Mouse (Mus musculus): ENCODE measurements around the gene Aicda. TPM values are rescaled to one million over a fixed set of nuclear protein-coding genes. Genes with fewer than 3 reads are reported as not detected.
"Not testable (repeated sequence)": the region's sequence is repeated elsewhere in the genome, so short reads cannot be mapped to it uniquely, and the experiment has no call there.

The Aicda gene
- polyA plus RNA-seq (2015; fragmentation: Nextera tagmentation; extraction: Ambion mirVana) = 0.33 and 0.54 TPM in 2 replicates

- Histone ChIP-seq H3K9ac (ENCODE audit: low read depth, low read length) (no peak within 1 kb of the TSS), H3K27ac (ENCODE audit: low read depth, low read length) (no peak within 1 kb of the TSS), H3K36me3 (ENCODE audit: control insufficient read depth, insufficient read depth, low read length) (no peaks in the 10 kb centered on the region), H3K4me2 (ENCODE audit: low read length) (no peak within 1 kb of the TSS), H3K27me3 (replicated peaks; ENCODE audit: control insufficient read depth, insufficient read depth, low read length) (no peaks in the 10 kb centered on the region), H3K4me1 (ENCODE audit: control insufficient read depth, insufficient read depth, low read depth, low read length) (no peaks in the 10 kb centered on the region; the same call in 1 of the 2 replicates), H3K9me3 (ENCODE audit: control insufficient read depth, low read length) (no peaks in the 10 kb centered on the region), H3K4me3 (ENCODE audit: low read length) (no peak within 1 kb of the TSS)
- no peak for ATAC-seq
- 55% methylated on average over 9 of the region's 9 CpGs for WGBS
Measured at GRCm38 (mm10) chr6:122553606-122554005, at the start of gene Aicda. TSS of gene Aicda (plus strand) at chr6:122553801.

DNA sequence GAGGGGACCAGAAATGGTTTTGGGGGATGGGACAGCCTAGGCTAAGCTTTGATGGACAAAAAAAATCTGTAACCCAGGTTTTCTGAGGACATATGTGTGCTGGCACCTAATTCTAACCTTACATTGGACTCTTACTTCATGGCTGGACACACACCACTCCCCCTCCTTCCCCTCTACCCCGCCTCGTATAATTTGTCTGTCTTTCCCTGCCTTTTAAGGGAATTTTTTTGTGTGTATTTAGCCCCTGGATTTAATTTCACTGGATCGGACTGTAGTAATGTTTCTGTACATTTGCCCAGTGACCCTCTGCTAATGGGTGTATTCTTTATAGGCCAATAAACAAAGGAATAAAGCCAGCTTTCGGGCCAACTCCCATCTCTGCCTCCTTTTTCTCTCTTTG, 48.6 kb upstream of the Aicda start:
- Histone ChIP-seq H3K4me2 (ENCODE audit: low read length) (no peak overlapping the region), H3K27ac (ENCODE audit: low read depth, low read length) (no peak overlapping the region), H3K4me3 (ENCODE audit: low read length) (no peak overlapping the region), H3K36me3 (ENCODE audit: control insufficient read depth, insufficient read depth, low read length) (no peaks in the 10 kb centered on the region), H3K9me3 (ENCODE audit: control insufficient read depth, low read length) (no peaks in the 10 kb centered on the region), H3K9ac (ENCODE audit: low read depth, low read length) (no peak overlapping the region), H3K4me1 (ENCODE audit: control insufficient read depth, insufficient read depth, low read depth, low read length) (no peaks in the 10 kb centered on the region), H3K27me3 (replicated peaks; ENCODE audit: control insufficient read depth, insufficient read depth, low read length) (no peaks in the 10 kb centered on the region)
- 79% methylated on average over 4 of the region's 4 CpGs for WGBS
- no peak for ATAC-seq

DNA sequence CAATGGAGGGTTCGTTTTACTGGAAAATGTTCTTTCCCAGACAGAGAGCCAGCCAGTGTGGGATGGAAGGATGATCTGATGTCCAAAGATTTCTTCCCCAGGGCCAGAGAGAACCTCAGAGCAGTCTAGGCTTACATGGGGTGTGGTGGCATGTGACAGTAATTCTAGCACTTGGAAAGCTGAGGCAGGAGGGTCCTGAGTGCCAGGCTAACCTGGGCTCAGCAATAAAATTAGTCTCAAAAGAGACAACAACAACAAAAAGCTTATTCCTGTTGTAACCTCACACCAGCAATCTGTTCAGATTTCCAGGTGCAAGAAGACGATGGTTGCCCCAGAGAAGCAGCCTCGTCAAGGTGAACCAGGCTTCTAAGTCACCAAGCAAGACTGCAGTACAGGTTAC, 48.1 kb upstream of the Aicda start, which contains the start of gene Mfap5:
Gene Mfap5, plus strand, starts transcription at position 301 of the 400 bp plus-strand sequence.
- 87% methylated on average over 3 of the region's 3 CpGs for WGBS
- no peaks in the 10 kb centered on the region for H3K27me3 ChIP-seq (replicated peaks; ENCODE audit: control insufficient read depth, insufficient read depth, low read length)
- no peaks in the 10 kb centered on the region for H3K36me3 ChIP-seq (ENCODE audit: control insufficient read depth, insufficient read depth, low read length)
- no peak for ATAC-seq
- no peak within 1 kb of the TSS for H3K4me2 ChIP-seq (ENCODE audit: low read length)
- no peak within 1 kb of the TSS for H3K9ac ChIP-seq (ENCODE audit: low read depth, low read length)
- no peaks in the 10 kb centered on the region for H3K9me3 ChIP-seq (ENCODE audit: control insufficient read depth, low read length)
- H3K4me3 ChIP-seq (ENCODE audit: low read length) = no peak within 1 kb of the TSS
- H3K27ac ChIP-seq (ENCODE audit: low read depth, low read length) = no peak within 1 kb of the TSS
- no peaks in the 10 kb centered on the region for H3K4me1 ChIP-seq (ENCODE audit: control insufficient read depth, insufficient read depth, low read depth, low read length)

DNA sequence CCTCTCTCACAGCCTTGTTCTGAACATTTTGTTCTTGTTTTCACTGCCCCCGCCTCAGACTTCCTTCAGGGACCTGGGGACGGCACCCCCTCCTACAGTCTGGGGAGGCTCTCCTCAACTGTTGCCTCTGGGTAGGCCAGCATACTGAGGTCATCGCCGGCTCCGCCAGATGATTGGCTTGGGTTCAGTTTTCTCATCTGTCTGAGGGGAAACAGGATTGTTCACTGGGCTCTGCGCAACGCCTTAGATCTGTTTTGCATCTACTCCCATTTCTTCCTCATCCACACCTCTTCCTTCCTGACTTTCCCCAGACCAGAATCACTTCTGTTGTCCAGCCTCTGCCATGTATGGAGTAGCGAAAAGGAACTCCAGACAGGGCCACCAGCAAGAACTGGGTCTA, 45.1 kb upstream of the Aicda start:
- no peak for ATAC-seq
- Histone ChIP-seq H3K36me3 (ENCODE audit: control insufficient read depth, insufficient read depth, low read length) (no peaks in the 10 kb centered on the region), H3K27ac (ENCODE audit: low read depth, low read length) (no peak overlapping the region)

DNA sequence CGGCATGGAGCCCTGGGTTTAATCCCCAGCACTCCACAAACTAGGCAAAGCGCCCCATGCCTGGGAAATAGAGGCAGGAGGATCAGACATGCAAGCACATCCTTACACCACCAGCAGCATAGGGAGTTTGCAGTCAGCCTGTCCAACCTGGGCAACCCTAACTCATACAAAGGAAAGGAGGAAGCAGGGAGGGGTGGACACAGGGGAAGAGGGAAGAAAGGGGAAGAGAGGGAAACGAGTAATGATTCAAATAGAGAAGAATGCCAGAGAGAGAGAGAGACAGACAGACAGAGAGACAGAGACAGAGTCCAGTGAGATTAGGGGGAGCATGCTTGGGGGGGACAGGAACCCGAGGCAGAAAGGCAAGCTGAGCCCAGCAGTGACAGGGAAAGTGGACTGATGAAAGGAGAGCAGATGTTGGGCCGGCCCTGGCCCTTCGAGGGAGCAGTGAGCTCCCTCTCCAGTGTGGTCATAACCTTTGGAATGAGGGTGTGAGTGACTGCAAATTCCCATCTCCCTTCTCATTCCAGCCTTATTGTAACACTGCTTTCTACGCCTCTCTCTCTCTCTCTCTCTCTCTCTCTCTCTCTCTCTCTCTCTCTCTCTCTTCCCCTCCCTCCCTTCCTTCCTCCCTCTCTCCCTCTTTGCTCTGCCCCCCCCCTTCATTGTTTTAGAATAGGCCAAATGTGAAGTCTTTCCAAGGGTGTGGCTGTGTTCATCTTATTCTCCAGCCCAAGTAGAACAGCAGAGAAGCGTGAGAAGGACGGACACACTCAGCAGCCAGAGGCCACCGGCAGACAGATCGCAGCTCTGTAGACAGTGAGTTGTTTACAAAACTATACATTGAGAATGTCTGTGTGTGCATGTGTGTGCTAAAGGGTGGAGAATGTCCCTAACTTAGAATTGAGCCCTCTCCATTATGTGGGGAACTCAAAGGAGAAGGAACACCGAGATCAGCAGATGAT, 40.4 kb upstream of the Aicda start:
- Histone ChIP-seq H3K36me3 (ENCODE audit: control insufficient read depth, insufficient read depth, low read length) (no peaks in the 10 kb centered on the region), H3K4me3 (ENCODE audit: low read length) (no peak overlapping the region), H3K4me2 (ENCODE audit: low read length) (no peak overlapping the region), H3K9ac (ENCODE audit: low read depth, low read length) (no peak overlapping the region), H3K4me1 (ENCODE audit: control insufficient read depth, insufficient read depth, low read depth, low read length) (no peaks in the 10 kb centered on the region), H3K9me3 (ENCODE audit: control insufficient read depth, low read length) (no peaks in the 10 kb centered on the region), H3K27ac (ENCODE audit: low read depth, low read length) (no peak overlapping the region), H3K27me3 (replicated peaks; ENCODE audit: control insufficient read depth, insufficient read depth, low read length) (no peaks in the 10 kb centered on the region)
- WGBS = 75% methylated on average over 10 of the region's 12 CpGs
- ATAC-seq = no peak

More for the DNA sequence above, 45.1 kb upstream of the Aicda start:
- Histone ChIP-seq H3K9me3 (ENCODE audit: control insufficient read depth, low read length) (no peaks in the 10 kb centered on the region), H3K4me3 (ENCODE audit: low read length) (no peak overlapping the region), H3K27me3 (replicated peaks; ENCODE audit: control insufficient read depth, insufficient read depth, low read length) (no peaks in the 10 kb centered on the region), H3K4me1 (ENCODE audit: control insufficient read depth, insufficient read depth, low read depth, low read length) (no peaks in the 10 kb centered on the region), H3K4me2 (ENCODE audit: low read length) (no peak overlapping the region), H3K9ac (ENCODE audit: low read depth, low read length) (no peak overlapping the region)
- 81% methylated on average over 8 of the region's 8 CpGs for WGBS

- Histone ChIP-seq H3K4me2 (ENCODE audit: low read length) (no peak overlapping the region), H3K27ac (ENCODE audit: low read depth, low read length) (no peak overlapping the region), H3K36me3 (ENCODE audit: control insufficient read depth, insufficient read depth, low read length) (no peaks in the 10 kb centered on the region), H3K27me3 (replicated peaks; ENCODE audit: control insufficient read depth, insufficient read depth, low read length) (no peaks in the 10 kb centered on the region), H3K4me1 (ENCODE audit: control insufficient read depth, insufficient read depth, low read depth, low read length) (no peaks in the 10 kb centered on the region), H3K9me3 (ENCODE audit: control insufficient read depth, low read length) (no peaks in the 10 kb centered on the region), H3K4me3 (ENCODE audit: low read length) (no peak overlapping the region), H3K9ac (ENCODE audit: low read depth, low read length) (no peak overlapping the region)
- 79% methylated on average over 3 of the region's 3 CpGs for WGBS
- ATAC-seq = no peak
Measured at GRCm38 (mm10) chr6:122514312-122514711, 39.3 kb upstream of the Aicda start.

DNA sequence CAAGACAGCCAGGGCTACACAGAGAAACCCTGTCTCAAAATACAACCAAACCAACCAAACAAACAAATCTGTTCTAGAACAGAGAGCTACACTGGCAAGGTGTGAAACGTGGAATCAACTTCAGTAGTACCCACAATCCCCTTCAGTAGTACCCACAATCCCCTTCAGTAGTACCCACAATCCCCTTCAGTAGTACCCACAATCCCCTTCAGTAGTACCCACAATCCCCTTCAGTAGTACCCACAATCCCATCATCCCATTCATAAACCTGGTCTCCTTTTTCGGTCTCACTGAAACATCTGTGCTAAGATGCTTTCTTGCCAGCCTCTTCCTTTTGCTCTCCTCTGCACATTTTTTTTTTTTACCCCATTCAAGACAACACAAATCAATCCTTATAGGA, 37.8 kb upstream of the Aicda start:
- not testable (repeated sequence) for H3K27me3 ChIP-seq (replicated peaks; ENCODE audit: control insufficient read depth, insufficient read depth, low read length); ATAC-seq; H3K4me3 ChIP-seq (ENCODE audit: low read length); H3K27ac ChIP-seq (ENCODE audit: low read depth, low read length); H3K4me1 ChIP-seq (ENCODE audit: control insufficient read depth, insufficient read depth, low read depth, low read length); H3K4me2 ChIP-seq (ENCODE audit: low read length); H3K9me3 ChIP-seq (ENCODE audit: control insufficient read depth, low read length); H3K36me3 ChIP-seq (ENCODE audit: control insufficient read depth, insufficient read depth, low read length); H3K9ac ChIP-seq (ENCODE audit: low read depth, low read length)
- WGBS = 91% methylated on average over 2 of the region's 2 CpGs

DNA sequence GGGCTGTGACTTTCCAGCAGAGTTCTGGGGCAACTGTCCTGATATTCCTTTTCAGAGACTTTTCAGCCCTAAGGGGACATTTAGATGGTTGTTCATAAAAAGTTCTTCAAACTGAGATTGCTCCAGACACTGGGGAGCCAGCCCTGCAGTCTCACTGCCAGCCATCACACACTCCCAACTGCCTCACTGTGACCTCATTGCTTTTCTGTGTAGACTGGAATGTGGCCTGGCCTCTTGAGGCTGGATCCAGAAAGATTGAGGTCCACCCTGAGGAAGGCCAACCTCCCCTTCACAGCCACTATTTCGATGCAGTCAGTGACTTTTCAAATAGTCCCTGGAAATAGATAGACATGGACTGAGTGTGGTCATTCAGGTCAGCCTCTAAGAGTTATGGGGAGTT, 35.9 kb upstream of the Aicda start:
- Histone ChIP-seq H3K4me3 (ENCODE audit: low read length) (no peak overlapping the region), H3K4me2 (ENCODE audit: low read length) (no peak overlapping the region), H3K9me3 (ENCODE audit: control insufficient read depth, low read length) (no peaks in the 10 kb centered on the region), H3K27me3 (replicated peaks; ENCODE audit: control insufficient read depth, insufficient read depth, low read length) (no peaks in the 10 kb centered on the region), H3K36me3 (ENCODE audit: control insufficient read depth, insufficient read depth, low read length) (no peaks in the 10 kb centered on the region), H3K27ac (ENCODE audit: low read depth, low read length) (no peak overlapping the region), H3K9ac (ENCODE audit: low read depth, low read length) (no peak overlapping the region), H3K4me1 (ENCODE audit: control insufficient read depth, insufficient read depth, low read depth, low read length) (no peaks in the 10 kb centered on the region)
- ATAC-seq = no peak
- whole genome bisulfite sequencing = 85% methylated on average over 1 of the region's 1 CpGs

GRCm38 (mm10) chr6:122519384-122519783, 34.2 kb upstream of the Aicda start:
- no peaks in the 10 kb centered on the region for H3K27me3 ChIP-seq (replicated peaks; ENCODE audit: control insufficient read depth, insufficient read depth, low read length)
- no peaks in the 10 kb centered on the region for H3K9me3 ChIP-seq (ENCODE audit: control insufficient read depth, low read length)
- H3K4me2 ChIP-seq (ENCODE audit: low read length) = no peak overlapping the region
- no peak overlapping the region for H3K4me3 ChIP-seq (ENCODE audit: low read length)
- no peak overlapping the region for H3K27ac ChIP-seq (ENCODE audit: low read depth, low read length)
- no peaks in the 10 kb centered on the region for H3K4me1 ChIP-seq (ENCODE audit: control insufficient read depth, insufficient read depth, low read depth, low read length)
- no peaks in the 10 kb centered on the region for H3K36me3 ChIP-seq (ENCODE audit: control insufficient read depth, insufficient read depth, low read length)
- 38% methylated on average over 2 of the region's 2 CpGs for WGBS
- no peak for ATAC-seq
- H3K9ac ChIP-seq (ENCODE audit: low read depth, low read length) = no peak overlapping the region

Data from hindbrain, embryonic 16.5 days (tissue).